Mouse (Mus musculus) left cerebral cortex, postnatal 10 days (tissue): ENCODE results near the gene Gpat3. TPM values are rescaled to one million over a fixed set of nuclear protein-coding genes. Genes with fewer than 3 reads are reported as not detected.

Source experiments
- DNase-seq, 2 experiments: peaks; one replicate each; pipeline ENCODE4 v3.0.0; 2021 to 2022; ENCODE audit warnings: low spot score in 2 of 2, mixed read lengths in 1 of 2; ENCODE audit errors: extremely low spot score in 1 of 2
- intact Hi-C: fragments of 180-260 bp; cut with DNase I; formaldehyde crosslinking; loops from one replicate; pipeline ENCODE4 v1.15.1; 2025
- total RNA-seq, 2 experiments: library from RNA; stranded (reverse); gene quantifications; 2 replicates each; pipeline ENCODE4 v1.2.3; 2021

Gene Gpat3
- total RNA-seq = 1 to 10 TPM; 1.7 to 1.8 TPM

- peak in 1 of 2 experiments; percentile 38 for DNase-seq
- intact Hi-C loops = no loop called here
Measured at GRCm38 (mm10) chr5:100845485-100845847, at the start of gene Gpat3. TSS of gene Gpat3 (plus strand) at chr5:100845713.

- peak; percentile 90 to 94 for DNase-seq
- intact Hi-C loops = loop anchor here (10.0 kb wide), 1 partner anchor 124 kb away; the partner anchor contains the start of gene Coq2
Measured at GRCm38 (mm10) chr5:100798165-100798860, 47.2 kb upstream of the Gpat3 start, which contains the start of the genes Helq and Mrps18c. TSS of gene Helq (minus strand) at chr5:100798598. TSS of gene Mrps18c (plus strand) at chr5:100798627.

GRCm38 (mm10) chr5:100818341-100818740, 27.2 kb upstream of the Gpat3 start:
- DNase-seq = no peak
- intact Hi-C loops = no loop called here

GRCm38 (mm10) chr5:100819568-100820480, 25.7 kb upstream of the Gpat3 start:
- DNase-seq = no peak
- intact Hi-C loops = no loop called here

- DNase-seq = peak; percentile 77 to 91
- intact Hi-C loops = no loop called here
Measured at GRCm38 (mm10) chr5:100820483-100821184, 24.9 kb upstream of the Gpat3 start, which contains the start of gene Abraxas1. TSS of gene Abraxas1 (minus strand) at chr5:100820965.

GRCm38 (mm10) chr5:100821375-100821774, 24.1 kb upstream of the Gpat3 start:
- intact Hi-C loops = no loop called here
- DNase-seq = no peak

- no peak for DNase-seq
- intact Hi-C loops = no loop called here
Measured at GRCm38 (mm10) chr5:100822826-100823225, 22.7 kb upstream of the Gpat3 start.

GRCm38 (mm10) chr5:100825975-100826374, 19.5 kb upstream of the Gpat3 start:
- intact Hi-C loops = loop anchor here (2.0 kb wide), 1 partner anchor 89 kb away; no protein-coding TSS in a partner anchor
- DNase-seq = no peak

GRCm38 (mm10) chr5:100826531-100826930, 19.0 kb upstream of the Gpat3 start:
- intact Hi-C loops = loop anchor here (2.0 kb wide), 1 partner anchor 88 kb away; no protein-coding TSS in a partner anchor
- no peak for DNase-seq

- intact Hi-C loops = no loop called here
- DNase-seq = no peak
Measured at GRCm38 (mm10) chr5:100828701-100829100, 16.8 kb upstream of the Gpat3 start.

- DNase-seq = no peak
- intact Hi-C loops = no loop called here
Measured at GRCm38 (mm10) chr5:100832680-100833079, 12.8 kb upstream of the Gpat3 start.

GRCm38 (mm10) chr5:100833841-100834240, 11.7 kb upstream of the Gpat3 start:
- intact Hi-C loops = no loop called here
- DNase-seq = no peak

- intact Hi-C loops = no loop called here
- no peak for DNase-seq
Measured at GRCm38 (mm10) chr5:100835862-100836538, 9.5 kb upstream of the Gpat3 start.

GRCm38 (mm10) chr5:100837907-100838306, 7.6 kb upstream of the Gpat3 start:
- intact Hi-C loops = no loop called here
- no peak for DNase-seq

- no peak for DNase-seq
- intact Hi-C loops = no loop called here
Measured at GRCm38 (mm10) chr5:100844485-100844884, 1.0 kb upstream of the Gpat3 start.

- peak; percentile 4 to 60 for DNase-seq
- intact Hi-C loops = no loop called here
Measured at GRCm38 (mm10) chr5:100845848-100846598, 510 bp downstream of the Gpat3 start.

GRCm38 (mm10) chr5:100846599-100846920, 1.0 kb downstream of the Gpat3 start:
- peak in 1 of 2 experiments; percentile 20 for DNase-seq
- intact Hi-C loops = no loop called here

GRCm38 (mm10) chr5:100847143-100847542, 1.6 kb downstream of the Gpat3 start:
- intact Hi-C loops = no loop called here
- no peak for DNase-seq
